Mouse (Mus musculus) adrenal gland, postnatal 10 days (tissue): ENCODE measurements at regions not wholly inside any gene's neighbourhood (a gene's known extent, or its start where the extent isn't known, plus 50 kb on each side); places are given as distances from the start of the nearest gene placed in this dataset.
"Not testable (repeated sequence)": the region's sequence is repeated elsewhere in the genome, so short reads cannot be mapped to it uniquely, and the experiment has no call there.

ENCODE experiments used
- DNase-seq: peaks from one replicate; pipeline ENCODE4 v3.0.0; 2021; ENCODE audit warnings: mixed read lengths

GRCm38 (mm10) chr10:31143856-31144488 is 169.2 kb upstream of the Hddc2 start:
- DNase-seq = no peak

DNA sequence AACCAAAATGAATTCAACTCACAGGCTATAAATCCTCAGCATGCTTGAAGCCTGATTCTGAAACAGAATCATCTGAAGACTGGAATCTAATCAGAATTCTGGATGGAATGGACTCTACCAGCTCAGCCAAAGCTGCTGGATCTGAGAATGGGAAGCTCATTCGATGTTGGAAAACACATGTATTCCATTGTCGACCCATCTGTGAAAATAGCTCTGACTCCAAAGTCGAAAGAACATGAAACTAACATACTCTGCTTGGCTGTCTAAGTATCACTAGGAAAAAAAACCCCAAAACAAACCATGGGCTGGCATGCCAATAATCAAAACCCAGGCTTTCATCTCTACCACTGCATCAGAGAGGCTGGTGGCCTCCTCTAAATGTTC is 168.7 kb upstream of the Hddc2 start:
- no peak for DNase-seq

DNA sequence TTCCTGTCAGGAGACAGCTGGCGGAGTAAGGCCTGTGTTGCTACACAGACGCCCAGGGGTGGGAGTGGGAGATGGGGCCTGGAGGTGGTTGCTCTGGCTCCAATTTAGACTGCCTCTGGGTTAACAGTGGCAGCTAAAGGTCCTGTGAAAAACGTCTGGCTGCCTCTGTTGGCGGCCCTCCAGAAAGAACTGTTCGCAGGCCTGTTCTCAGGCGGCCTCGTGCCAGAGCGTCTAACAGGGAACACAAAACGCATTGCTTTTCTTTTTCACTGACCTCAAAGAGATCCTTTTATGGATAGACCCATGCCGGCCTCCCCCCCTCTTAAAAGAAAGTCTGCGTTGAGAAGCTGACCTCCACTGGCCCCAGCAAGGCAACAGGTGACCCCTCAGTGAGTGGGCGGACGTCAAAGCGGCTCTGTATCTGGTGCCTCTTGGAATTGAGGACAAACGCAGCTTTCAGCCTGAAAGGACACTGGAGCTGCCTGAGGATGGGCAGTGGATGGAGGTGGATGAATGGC is 140.0 kb upstream of the Hddc2 start:
- DNase-seq = peak; percentile 79

- no peak for DNase-seq
Measured at GRCm38 (mm10) chr10:31189577-31189976, 123.6 kb upstream of the Hddc2 start.

DNA sequence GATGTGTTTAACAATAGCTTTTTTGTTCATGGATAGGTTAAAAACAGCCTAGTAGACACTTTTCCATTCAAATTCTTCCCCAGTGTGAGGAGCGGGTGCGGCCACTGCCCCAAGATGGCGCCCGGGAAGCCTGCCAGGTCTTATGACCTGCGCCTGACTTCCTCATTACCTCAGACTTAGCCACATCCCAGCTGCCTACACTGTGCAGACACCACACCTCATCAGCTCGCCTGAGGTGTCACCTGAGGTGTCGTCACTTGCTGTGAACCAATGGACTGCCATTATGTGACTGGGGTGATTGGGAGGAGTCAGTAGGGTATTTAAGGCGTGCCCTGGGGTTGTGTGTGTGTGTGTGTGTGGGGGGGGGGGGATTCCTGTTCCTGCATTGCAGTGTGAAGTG is 101.0 kb upstream of the Hddc2 start:
- DNase-seq = not testable (repeated sequence)

DNA sequence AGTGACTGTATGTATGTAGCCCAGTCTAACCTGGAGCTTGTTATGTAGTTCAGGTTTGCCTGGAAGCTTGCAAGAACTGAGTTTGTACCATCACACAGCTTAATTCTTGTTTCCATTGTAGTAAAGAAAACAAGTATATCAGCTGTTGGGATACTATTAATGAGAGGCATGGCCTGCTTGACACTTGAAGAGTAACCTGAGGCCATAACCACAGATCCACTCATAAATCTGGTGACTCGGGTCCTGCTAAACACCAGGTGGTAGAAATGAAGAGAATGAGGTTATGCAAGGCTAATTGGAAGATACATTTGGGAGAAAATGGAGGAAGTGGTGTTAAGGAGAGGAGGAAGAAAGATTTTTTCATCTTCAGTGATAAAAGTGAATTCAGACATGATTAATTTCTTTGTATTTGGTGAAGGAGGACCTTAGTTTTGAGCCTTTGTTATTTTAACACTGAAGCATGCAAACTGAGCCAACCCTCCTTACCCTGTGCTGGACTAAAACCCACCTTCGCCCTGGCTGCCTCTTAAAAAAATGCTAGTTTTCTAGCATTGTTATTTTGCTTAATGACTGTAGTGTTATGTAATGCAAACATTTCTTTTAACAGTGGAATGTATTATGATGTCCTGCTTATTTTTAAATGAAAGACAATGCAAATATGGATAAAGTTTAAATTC is 100.3 kb upstream of the Hddc2 start:
- no peak for DNase-seq

DNA sequence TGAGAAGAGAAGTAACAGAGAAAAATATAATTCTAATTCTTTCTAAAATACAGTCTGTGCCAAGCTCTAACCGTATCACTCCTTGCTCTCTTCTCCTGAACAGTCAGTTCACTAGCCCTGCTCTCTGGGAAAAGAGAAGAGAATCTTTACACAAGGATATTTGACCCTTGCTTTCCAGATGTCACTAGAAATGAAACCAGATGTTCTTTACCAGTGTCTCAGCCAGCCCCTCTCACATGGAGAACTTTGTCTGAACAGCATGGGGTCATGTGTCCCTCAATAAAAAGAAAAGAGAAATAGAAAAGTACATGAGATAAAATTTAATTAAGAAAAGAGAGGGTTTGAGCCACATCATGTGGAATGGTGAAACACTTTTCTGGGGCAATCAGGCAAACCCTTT is 91.3 kb upstream of the Hddc2 start:
- no peak for DNase-seq

- DNase-seq = no peak
Measured at GRCm38 (mm10) chr10:31229078-31229477, 84.1 kb upstream of the Hddc2 start.

DNA sequence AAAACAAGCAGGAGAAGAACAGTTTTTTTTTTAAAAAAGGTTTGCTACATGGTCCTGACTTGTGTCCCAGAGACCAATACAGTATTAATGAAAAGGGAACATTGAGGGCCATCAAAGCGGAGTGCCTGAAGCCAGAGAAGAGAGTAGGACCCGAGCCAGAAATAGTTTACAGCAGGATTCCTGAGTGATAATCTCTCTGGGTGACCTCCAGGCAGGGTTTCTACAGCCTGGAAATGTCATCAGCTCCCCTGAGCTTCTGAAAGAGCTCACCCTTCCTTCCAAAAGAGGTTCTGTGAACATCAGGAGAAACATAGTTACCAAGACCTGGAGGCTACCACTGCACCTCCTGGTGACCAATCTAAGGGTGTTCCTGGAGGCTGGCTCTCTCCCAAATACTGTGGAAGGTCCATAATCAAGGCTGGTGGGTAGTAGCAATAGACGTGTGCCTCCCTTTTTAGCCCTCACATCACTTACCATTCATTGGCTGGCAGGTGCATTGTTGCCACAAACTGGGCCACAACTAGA is 70.7 kb upstream of the Hddc2 start:
- DNase-seq = no peak

DNA sequence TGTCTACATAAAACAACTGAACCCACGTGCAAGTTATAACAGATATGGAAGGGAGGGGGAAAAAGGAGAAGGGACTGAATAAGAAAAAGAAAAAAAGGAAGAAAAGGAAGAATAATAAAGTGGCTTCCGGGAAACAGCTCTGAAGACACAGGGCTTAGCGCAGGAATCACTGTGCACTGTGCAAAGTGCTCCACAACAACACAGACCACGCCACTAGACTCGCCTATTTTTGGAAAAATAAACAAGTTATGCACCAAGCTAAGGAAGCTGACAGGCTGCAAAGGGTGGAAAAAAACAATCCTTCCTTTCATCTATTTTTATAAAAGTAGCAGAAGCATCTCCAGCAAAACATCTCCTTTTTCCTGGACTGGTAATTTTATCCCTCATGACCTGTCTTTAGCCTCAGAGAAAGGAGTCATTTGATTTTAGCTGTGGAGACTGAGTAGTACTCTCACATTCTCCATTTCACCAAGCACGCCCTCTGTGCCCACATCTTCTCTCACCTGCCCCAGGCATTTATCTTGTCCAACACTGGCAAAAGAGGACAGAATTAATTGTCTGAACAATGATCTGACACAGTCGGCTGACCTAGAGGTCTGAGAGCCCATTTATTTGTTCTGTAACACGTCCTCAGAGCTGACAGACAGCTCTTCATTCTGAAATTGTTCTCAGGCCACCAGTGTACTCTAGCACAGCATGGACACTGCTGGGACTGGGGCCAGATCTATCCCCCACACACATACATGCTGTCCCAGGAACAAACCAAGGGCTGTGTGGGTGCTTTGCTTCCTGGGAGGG is 60.4 kb upstream of the Hddc2 start:
- DNase-seq = no peak

GRCm38 (mm10) chr10:31256934-31257333 is 56.2 kb upstream of the Hddc2 start:
- no peak for DNase-seq

DNA sequence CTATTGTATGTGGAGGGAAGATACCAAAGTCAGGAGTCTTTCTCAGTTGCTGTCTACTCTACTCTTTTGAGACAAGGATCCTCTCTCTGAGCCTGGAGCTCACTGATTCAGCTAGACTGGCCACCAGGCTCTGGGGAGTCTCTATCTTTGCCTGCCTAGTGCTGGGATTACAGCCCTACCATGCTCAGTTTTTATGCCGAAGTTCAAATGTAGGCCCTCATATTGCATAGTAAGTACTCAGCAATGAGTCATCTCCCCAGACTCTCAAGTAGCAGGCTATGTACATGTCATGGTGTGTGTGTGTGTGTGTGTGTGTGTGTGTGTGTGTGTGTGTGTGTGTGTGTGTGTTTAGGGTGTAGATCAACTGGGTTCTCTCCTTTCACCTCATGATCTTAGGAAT is 55.6 kb upstream of the Hddc2 start:
- DNase-seq = no peak

DNA sequence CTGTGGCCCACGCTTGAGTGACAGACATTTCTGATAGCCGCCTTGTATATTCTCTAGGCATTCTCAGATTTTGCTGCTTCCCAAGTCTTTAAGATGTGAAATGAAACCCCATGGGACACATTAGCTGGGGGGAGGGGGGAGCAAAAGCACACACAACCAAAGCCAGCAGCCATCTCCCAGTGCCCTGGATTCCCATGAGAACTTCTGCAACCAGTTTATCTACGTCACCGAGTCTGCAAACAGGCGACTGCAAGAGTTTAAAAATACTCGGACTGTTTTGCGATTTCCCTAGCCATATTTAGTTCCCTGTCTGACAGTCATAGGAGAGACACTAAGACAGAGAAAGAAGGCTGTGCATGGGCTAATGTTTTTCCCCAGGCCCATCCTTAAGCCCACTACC is 52.3 kb upstream of the Hddc2 start:
- peak; percentile 66 for DNase-seq
